Mouse (Mus musculus) large intestine, adult 2 months (tissue): ENCODE results near the gene Disp1. TPM values are rescaled to one million over a fixed set of nuclear protein-coding genes. Genes with fewer than 3 reads are reported as not detected.

Experiments
- DNase-seq: peaks from one replicate; pipeline ENCODE4 v3.0.0-alpha.2; 2012; ENCODE audit warnings: low read depth, low spot score
- WGBS: fragments of 180-500 bp; shearing (Covaris S2); methylation state at CpG from one replicate; pipeline ENCODE4 v1.1.7; 2018; 5-methylcytosine and 5-hydroxymethylcytosine counted together
- polyA plus RNA-seq: library from polyadenylated mRNA; depleted of rRNA; stranded (reverse); fragments of >200 nt; gene quantifications from 2 replicates; pipeline ENCODE4 v1.2.3, GENCODE M21; 2012

Disp1 gene
- polyA plus RNA-seq, 1 experiment = 5.2 TPM

DNA sequence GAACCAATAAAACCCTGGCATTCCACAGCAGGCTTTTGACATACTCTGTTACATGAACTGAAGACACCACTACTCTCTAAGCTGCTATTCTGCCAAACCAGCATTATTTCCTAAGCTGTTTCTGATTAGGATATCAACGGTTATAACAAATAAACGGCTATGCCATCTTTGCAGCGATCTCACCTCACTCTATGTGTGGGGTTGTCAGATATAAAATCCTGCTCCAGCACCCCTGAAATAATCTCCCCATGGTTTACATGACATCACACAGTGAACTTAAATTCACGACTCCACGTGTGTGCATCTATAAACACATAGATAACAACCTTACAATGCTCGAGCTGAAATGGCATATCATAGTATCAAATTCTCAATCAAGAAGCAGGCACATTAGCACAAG is 13.7 kb downstream of the Disp1 start:
- 87% methylated on average over 6 of the region's 6 CpGs for WGBS

DNA sequence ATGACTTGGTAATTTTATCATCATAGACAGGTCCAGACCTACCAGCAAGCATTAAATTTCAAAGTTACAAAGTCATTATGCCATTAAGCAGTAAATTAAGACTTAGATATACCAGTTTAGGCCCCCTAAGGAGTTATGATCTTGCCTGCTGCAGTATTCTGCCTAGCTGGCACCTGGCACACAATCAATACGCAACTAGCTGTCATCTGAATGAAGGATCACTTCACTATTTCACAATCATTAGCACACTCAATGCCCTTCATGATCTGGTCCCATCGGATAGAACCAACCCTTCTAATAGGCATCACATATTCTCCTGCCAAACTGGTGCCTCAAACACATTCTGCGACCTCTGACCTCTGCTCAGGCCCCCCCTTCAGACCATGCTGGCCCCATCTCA is 14.2 kb downstream of the Disp1 start:
- no peak for DNase-seq
- 88% methylated on average over 3 of the region's 3 CpGs for WGBS

More for the DNA sequence above, 13.7 kb downstream of the Disp1 start:
- DNase-seq = no peak

- 93% methylated on average over 5 of the region's 5 CpGs for WGBS
- no peak for DNase-seq
Measured at GRCm38 (mm10) chr1:183200926-183201325, 20.4 kb downstream of the Disp1 start.

- DNase-seq = no peak
- whole genome bisulfite sequencing = 97% methylated on average over 18 of the region's 18 CpGs
Measured at GRCm38 (mm10) chr1:183194763-183195162, 26.6 kb downstream of the Disp1 start.

- WGBS = 71% methylated on average over 5 of the region's 5 CpGs
- no peak for DNase-seq
Measured at GRCm38 (mm10) chr1:183194151-183194550, 27.2 kb downstream of the Disp1 start.

DNA sequence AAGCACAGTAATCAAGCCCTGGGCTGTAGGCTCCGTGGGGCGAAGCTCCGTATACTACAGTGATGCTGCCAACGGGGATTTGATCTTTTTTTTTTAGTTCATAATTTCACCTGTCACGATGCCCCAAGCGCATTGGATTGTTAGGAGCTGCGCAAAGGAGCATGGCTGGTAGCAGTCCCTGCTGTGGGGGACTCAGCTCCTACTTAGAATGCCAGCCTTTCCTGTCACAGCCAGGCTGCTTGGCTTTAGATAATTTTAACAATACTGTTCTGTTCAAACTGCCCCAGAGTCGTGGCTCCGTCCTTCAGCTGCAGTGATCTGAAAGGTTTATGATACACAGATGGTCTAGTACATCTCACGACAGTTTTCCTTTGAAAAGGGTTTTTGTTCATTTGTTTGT is 29.9 kb downstream of the Disp1 start:
- 86% methylated on average over 10 of the region's 10 CpGs for WGBS
- no peak for DNase-seq

DNA sequence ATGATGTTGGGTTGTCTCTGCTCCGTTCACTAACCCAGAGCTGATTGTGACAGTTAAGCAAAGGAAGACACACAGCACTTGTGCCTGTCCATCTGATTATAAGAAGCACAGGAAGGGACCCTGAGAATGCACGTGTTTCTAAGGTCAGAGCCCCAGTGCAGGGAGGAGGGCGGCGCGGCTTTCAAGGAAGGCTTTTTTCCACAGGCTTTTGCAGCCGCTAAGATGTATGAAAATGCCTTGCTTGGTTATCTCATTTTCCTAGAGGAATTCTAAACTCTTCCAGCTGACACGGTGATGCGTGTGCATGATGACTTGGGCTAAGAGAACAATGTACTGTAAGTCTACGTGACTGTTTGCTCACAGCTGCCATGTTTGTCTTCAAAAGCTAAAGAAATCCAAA is 30.9 kb downstream of the Disp1 start:
- no peak for DNase-seq
- WGBS = 88% methylated on average over 9 of the region's 9 CpGs

GRCm38 (mm10) chr1:183189014-183189662 is 32.2 kb downstream of the Disp1 start:
- no peak for DNase-seq
- WGBS = 89% methylated on average over 10 of the region's 10 CpGs

DNA sequence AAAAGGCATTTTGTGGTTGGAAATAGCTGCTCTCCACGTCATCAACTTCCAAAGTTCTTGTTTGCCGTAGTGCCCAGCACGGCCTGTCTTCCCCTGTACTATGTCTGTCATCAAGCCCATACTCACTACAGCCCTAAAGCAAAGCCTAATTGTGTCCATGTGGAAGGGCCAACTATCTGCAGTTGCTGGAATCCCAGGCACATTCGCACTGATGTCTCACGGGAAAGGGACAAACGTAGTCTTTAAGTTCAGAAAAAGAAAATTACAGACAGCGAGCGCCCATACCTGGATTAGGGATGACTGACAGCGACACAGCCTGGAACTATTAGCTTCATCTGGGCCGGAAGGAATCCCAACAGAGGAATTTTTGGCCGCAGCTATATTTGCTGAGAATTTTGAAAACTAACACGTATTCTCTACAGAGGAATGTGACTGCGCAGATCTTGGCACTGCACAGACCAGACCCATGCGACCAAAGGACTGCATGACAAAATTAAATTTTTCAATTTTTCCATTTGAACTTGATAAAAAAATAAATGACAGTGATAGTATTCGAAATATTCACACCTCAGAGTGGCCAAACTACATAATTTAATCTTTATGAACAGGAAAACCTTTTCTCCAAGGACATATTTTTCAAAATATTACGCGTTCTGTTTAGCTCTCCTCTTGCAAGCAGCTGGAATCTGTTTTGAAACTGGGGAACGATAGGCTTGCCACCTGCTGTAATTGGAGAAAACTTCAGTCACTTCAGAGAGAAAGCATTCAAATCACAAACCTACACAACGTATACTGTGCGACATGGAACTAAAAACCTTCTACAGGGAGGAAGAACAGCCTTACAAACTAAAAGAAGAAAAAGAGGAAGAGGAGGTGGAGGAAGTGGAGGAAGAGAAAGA is 33.0 kb downstream of the Disp1 start:
- no peak for DNase-seq
- 86% methylated on average over 20 of the region's 20 CpGs for WGBS

DNA sequence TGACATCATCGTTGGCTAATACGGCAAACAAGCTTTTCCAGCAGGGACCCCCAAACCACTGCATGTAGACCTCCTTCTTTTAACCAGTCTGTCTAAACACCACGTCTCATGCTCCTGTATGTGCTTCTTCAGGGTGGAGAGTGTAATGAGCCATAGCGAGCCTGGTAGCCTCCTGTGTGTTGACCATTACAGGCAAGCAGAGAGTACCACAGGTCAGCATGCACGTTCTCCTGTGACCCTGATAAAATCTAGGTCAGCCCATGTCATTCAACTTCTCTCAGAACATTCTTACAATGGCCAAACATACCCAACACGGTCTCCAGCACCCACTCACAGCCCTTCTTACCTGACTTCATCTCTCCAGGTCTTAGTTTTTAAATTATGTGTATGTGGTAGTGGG is 35.8 kb downstream of the Disp1 start:
- DNase-seq = no peak
- 86% methylated on average over 6 of the region's 6 CpGs for WGBS

- 80% methylated on average over 5 of the region's 5 CpGs for WGBS
- DNase-seq = no peak
Measured at GRCm38 (mm10) chr1:183184681-183185080, 36.6 kb downstream of the Disp1 start.

- no peak for DNase-seq
- 83% methylated on average over 5 of the region's 5 CpGs for WGBS
Measured at GRCm38 (mm10) chr1:183183565-183183964, 37.8 kb downstream of the Disp1 start.

GRCm38 (mm10) chr1:183182641-183183414 is 38.5 kb downstream of the Disp1 start:
- DNase-seq = no peak
- WGBS = 67% methylated on average over 12 of the region's 12 CpGs

DNA sequence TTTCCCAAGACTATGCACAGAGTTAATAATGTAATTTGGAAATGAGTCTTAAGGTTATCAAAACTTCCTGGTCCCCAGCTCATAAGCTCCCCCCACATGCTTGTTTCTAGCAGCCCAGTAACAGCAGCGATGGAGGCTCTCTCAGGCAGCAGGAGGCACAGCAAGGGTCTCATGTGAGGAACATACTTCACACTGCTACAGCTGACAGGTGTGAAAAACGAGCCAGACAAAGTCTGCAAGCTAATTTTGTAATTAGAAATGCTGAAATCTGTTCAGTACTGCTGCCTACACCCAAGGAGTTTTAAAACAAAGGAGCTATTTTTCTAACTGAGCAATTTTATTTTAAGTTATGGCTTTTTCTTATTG is 40.3 kb downstream of the Disp1 start:
- 56% methylated on average over 2 of the region's 2 CpGs for WGBS
- DNase-seq = no peak

- WGBS = 74% methylated on average over 2 of the region's 2 CpGs
- DNase-seq = no peak
Measured at GRCm38 (mm10) chr1:183180301-183181029, 40.9 kb downstream of the Disp1 start.

- DNase-seq = no peak
- 80% methylated on average over 5 of the region's 5 CpGs for WGBS
Measured at GRCm38 (mm10) chr1:183179316-183179715, 42.0 kb downstream of the Disp1 start.

GRCm38 (mm10) chr1:183175236-183175635 is 46.1 kb downstream of the Disp1 start:
- DNase-seq = no peak
- WGBS = 86% methylated on average over 8 of the region's 8 CpGs

GRCm38 (mm10) chr1:183171095-183171494 is 50.2 kb downstream of the Disp1 start:
- WGBS = 59% methylated on average over 5 of the region's 5 CpGs
- no peak for DNase-seq

- 59% methylated on average over 6 of the region's 6 CpGs for WGBS
- DNase-seq = no peak
Measured at GRCm38 (mm10) chr1:183168465-183168864, 52.9 kb downstream of the Disp1 start.

DNA sequence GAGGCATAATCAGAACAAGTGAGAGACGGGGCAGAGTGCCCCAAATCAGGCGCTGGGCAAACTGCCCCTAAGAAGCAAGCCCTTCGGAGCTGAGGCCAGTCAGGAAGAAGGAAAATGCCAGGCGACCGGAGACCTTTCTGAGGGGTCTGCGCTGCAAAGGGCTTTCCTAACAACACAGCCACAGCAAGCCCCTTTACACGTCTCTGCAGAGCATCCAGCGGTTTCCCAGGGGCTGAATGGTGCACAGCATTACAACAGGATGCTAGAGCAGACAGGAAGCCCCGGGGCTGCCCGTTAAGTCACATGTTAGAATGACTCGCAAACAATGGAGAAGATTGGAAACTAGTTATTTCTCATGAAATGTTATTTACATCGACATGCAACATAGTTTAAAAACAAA is 53.5 kb downstream of the Disp1 start:
- 79% methylated on average over 12 of the region's 12 CpGs for WGBS
- no peak for DNase-seq
